Mouse (Mus musculus) layer of hippocampus, adult 8-10 months (tissue): Measurements from ENCODE around the gene Sla2. TPM values are rescaled to one million over a fixed set of nuclear protein-coding genes. Genes with fewer than 3 reads are reported as not detected.
A peak's percentile ranks its signal among the peaks of the same experiment; 100 is the strongest.
"Not testable (repeated sequence)": the region's sequence is repeated elsewhere in the genome, so short reads cannot be mapped to it uniquely, and the experiment has no call there.

ENCODE experiments used
- DNase-seq, 2 experiments: peaks; one replicate each; pipeline ENCODE4 v3.0.0; 2022; ENCODE audit warnings: low spot score in 2 of 2
- total RNA-seq, 4 experiments: library from RNA; stranded (reverse); gene quantifications; 2 replicates each; pipeline ENCODE4 v1.2.4; 2022

Sla2 gene
- total RNA-seq = under 1 TPM; 0.30 to 0.70 (median 0.41) TPM

GRCm38 (mm10) chr2:156887017-156887416 lies at the start of gene Sla2:
TSS of gene Sla2 (minus strand) at chr2:156887192.
- DNase-seq = no peak

GRCm38 (mm10) chr2:156935005-156935404 lies 48.0 kb upstream of the Sla2 start:
- no peak for DNase-seq

- no peak for DNase-seq
Observed at GRCm38 (mm10) chr2:156933426-156933825, 46.4 kb upstream of the Sla2 start.

GRCm38 (mm10) chr2:156931421-156931820 lies 44.4 kb upstream of the Sla2 start:
- DNase-seq = no peak

- no peak for DNase-seq
Observed at GRCm38 (mm10) chr2:156930549-156930948, 43.6 kb upstream of the Sla2 start.

- no peak for DNase-seq
Observed at GRCm38 (mm10) chr2:156929519-156930120, 42.6 kb upstream of the Sla2 start.

- no peak for DNase-seq
Observed at GRCm38 (mm10) chr2:156928606-156929005, 41.6 kb upstream of the Sla2 start.

- DNase-seq = no peak
Observed at GRCm38 (mm10) chr2:156927663-156928062, 40.7 kb upstream of the Sla2 start.

- not testable (repeated sequence) for DNase-seq
Observed at GRCm38 (mm10) chr2:156925611-156926010, 38.6 kb upstream of the Sla2 start.

- DNase-seq = not testable (repeated sequence)
Observed at GRCm38 (mm10) chr2:156925075-156925474, 38.1 kb upstream of the Sla2 start.

GRCm38 (mm10) chr2:156924210-156924898 lies 37.4 kb upstream of the Sla2 start:
- DNase-seq = no peak

GRCm38 (mm10) chr2:156923057-156923456 lies 36.1 kb upstream of the Sla2 start:
- DNase-seq = no peak

- DNase-seq = no peak
Observed at GRCm38 (mm10) chr2:156919796-156920195, 32.8 kb upstream of the Sla2 start.

- DNase-seq = not testable (repeated sequence)
Observed at GRCm38 (mm10) chr2:156919191-156919590, 32.2 kb upstream of the Sla2 start.

GRCm38 (mm10) chr2:156918562-156918961 lies 31.6 kb upstream of the Sla2 start:
- DNase-seq = no peak

- DNase-seq = no peak
Observed at GRCm38 (mm10) chr2:156916419-156917125, 29.6 kb upstream of the Sla2 start.

GRCm38 (mm10) chr2:156915559-156915958 lies 28.6 kb upstream of the Sla2 start:
- no peak for DNase-seq

- no peak for DNase-seq
Observed at GRCm38 (mm10) chr2:156913191-156913590, 26.2 kb upstream of the Sla2 start.

- DNase-seq = not testable (repeated sequence)
Observed at GRCm38 (mm10) chr2:156905931-156906330, 18.9 kb upstream of the Sla2 start.

GRCm38 (mm10) chr2:156904976-156905717 lies 18.2 kb upstream of the Sla2 start:
- DNase-seq = peak; percentile 60 to 77

- no peak for DNase-seq
Observed at GRCm38 (mm10) chr2:156903367-156903766, 16.4 kb upstream of the Sla2 start.

- DNase-seq = not testable (repeated sequence)
Observed at GRCm38 (mm10) chr2:156902411-156902810, 15.4 kb upstream of the Sla2 start.
